Mouse (Mus musculus) heart, postnatal 4 days (tissue): Measurements from ENCODE around the gene Clcc1. TPM values are rescaled to one million over a fixed set of nuclear protein-coding genes. Genes with fewer than 3 reads are reported as not detected.
"Not testable (repeated sequence)": the region's sequence is repeated elsewhere in the genome, so short reads cannot be mapped to it uniquely, and the experiment has no call there.

Source experiments
- DNase-seq: peaks from one replicate; pipeline ENCODE4 v3.0.0; 2021
- total RNA-seq, 2 experiments: library from RNA; stranded (reverse); gene quantifications; 2 replicates each; pipeline ENCODE4 v1.2.3; 2021

Clcc1 gene
- total RNA-seq = 10 to 100 TPM; 29.4 to 33.6 TPM

- DNase-seq = peak; percentile 97
These were observed at the start of gene Clcc1 for GRCm38 (mm10) chr3:108653710-108654379. Gene Clcc1, plus strand, starts transcription at chr3:108653913.

- DNase-seq = no peak
These were observed 44.8 kb upstream of the Clcc1 start for GRCm38 (mm10) chr3:108608906-108609305.

- DNase-seq = no peak
These were observed 19.0 kb upstream of the Clcc1 start for GRCm38 (mm10) chr3:108634761-108635160.

- no peak for DNase-seq
These were observed 14.3 kb upstream of the Clcc1 start for GRCm38 (mm10) chr3:108639412-108639811.

GRCm38 (mm10) chr3:108640998-108641397, 12.7 kb upstream of the Clcc1 start:
- no peak for DNase-seq

- no peak for DNase-seq
These were observed 8.9 kb upstream of the Clcc1 start for GRCm38 (mm10) chr3:108644856-108645255.

GRCm38 (mm10) chr3:108646036-108646435, 7.7 kb upstream of the Clcc1 start:
- DNase-seq = no peak

- DNase-seq = not testable (repeated sequence)
These were observed 6.0 kb upstream of the Clcc1 start for GRCm38 (mm10) chr3:108647681-108648080.

GRCm38 (mm10) chr3:108652866-108653642, 659 bp upstream of the Clcc1 start:
- no peak for DNase-seq

- DNase-seq = no peak
These were observed 853 bp downstream of the Clcc1 start for GRCm38 (mm10) chr3:108654566-108654965.

GRCm38 (mm10) chr3:108655486-108655885, 1.8 kb downstream of the Clcc1 start:
- no peak for DNase-seq

GRCm38 (mm10) chr3:108658612-108659011, 4.9 kb downstream of the Clcc1 start:
- DNase-seq = no peak

- no peak for DNase-seq
These were observed 7.2 kb downstream of the Clcc1 start for GRCm38 (mm10) chr3:108660941-108661340.

GRCm38 (mm10) chr3:108676616-108677015, 22.9 kb downstream of the Clcc1 start:
- DNase-seq = no peak

GRCm38 (mm10) chr3:108681004-108681403, 27.3 kb downstream of the Clcc1 start:
- no peak for DNase-seq

- not testable (repeated sequence) for DNase-seq
These were observed 29.9 kb downstream of the Clcc1 start for GRCm38 (mm10) chr3:108683597-108683996.

- no peak for DNase-seq
These were observed 32.0 kb downstream of the Clcc1 start for GRCm38 (mm10) chr3:108685701-108686100.

GRCm38 (mm10) chr3:108689015-108689441, 35.3 kb downstream of the Clcc1 start:
- DNase-seq = no peak

- no peak for DNase-seq
These were observed 35.7 kb downstream of the Clcc1 start for GRCm38 (mm10) chr3:108689446-108689845.

GRCm38 (mm10) chr3:108689979-108690378, 36.3 kb downstream of the Clcc1 start:
- no peak for DNase-seq

- DNase-seq = no peak
These were observed 40.6 kb downstream of the Clcc1 start for GRCm38 (mm10) chr3:108694321-108694720.

GRCm38 (mm10) chr3:108698662-108699061, 44.9 kb downstream of the Clcc1 start:
- no peak for DNase-seq

- no peak for DNase-seq
These were observed 46.1 kb downstream of the Clcc1 start for GRCm38 (mm10) chr3:108699786-108700185.

- DNase-seq = no peak
These were observed 47.5 kb downstream of the Clcc1 start for GRCm38 (mm10) chr3:108701256-108701655.
